ENCODE assay signal across 8 mouse cellular contexts in genomic region chr9:48834006-48834405, GRCm38 (mm10). TPM values are rescaled to one million over a fixed set of nuclear protein-coding genes. Genes with fewer than 3 reads are reported as not detected.
A peak's percentile ranks its signal among the peaks of the same experiment; 100 is the strongest.
DNase-seq lines count a peak whose midpoint lies in the region; ATAC-seq and TF ChIP-seq lines count a peak whose summit lies in the region.

No protein-coding gene starts in this region.

- no peak for ATAC-seq in forebrain, embryonic 14.5 days
- no peak for ATAC-seq in intestine, postnatal 0 days
- ATAC-seq in neural tube, embryonic 14.5 days (ENCODE audit: low read depth) = no peak
- ATAC-seq in monocyte, adult 5-6 weeks (replicated peaks; ENCODE audit: insufficient number of reproducible peaks, low FRiP score, low TSS enrichment, poor library complexity, severe bottlenecking) = no peak

- H3K27ac ChIP-seq in liver, adult 2 months (replicated peaks; ENCODE audit: insufficient read depth, low read depth, low read length) = no peak overlapping the region
- H3K27ac ChIP-seq in forebrain, embryonic 14.5 days (ENCODE audit: low read depth, low read length) = no peak overlapping the region
- no peak overlapping the region for H3K27ac ChIP-seq in intestine, postnatal 0 days (ENCODE audit: low read depth, low read length)
- H3K27ac ChIP-seq in neural tube, embryonic 14.5 days (ENCODE audit: low read depth, low read length) = no peak overlapping the region

- 35% methylated on average over 4 of the region's 4 CpGs for WGBS in liver, adult 2 months
- 22% methylated on average over 4 of the region's 4 CpGs for WGBS in forebrain, embryonic 14.5 days
- WGBS in intestine, postnatal 0 days = 40% methylated on average over 4 of the region's 4 CpGs
- 19% methylated on average over 4 of the region's 4 CpGs for WGBS in neural tube, embryonic 14.5 days

- H3K9ac ChIP-seq in liver, adult 2 months (ENCODE audit: low read depth, low read length) = peak overlapping the region; percentile 97; the same call in 1 of the 2 replicates
- no peak overlapping the region for H3K9ac ChIP-seq in forebrain, embryonic 14.5 days (ENCODE audit: low read length)
- H3K9ac ChIP-seq in intestine, postnatal 0 days (ENCODE audit: low read depth, low read length) = peak overlapping the region; percentile 69; the same call in 1 of the 2 replicates
- H3K9ac ChIP-seq in neural tube, embryonic 14.5 days (replicated peaks; ENCODE audit: low read depth, low read length) = no peak overlapping the region

- DNase-seq in liver, adult 2 months (ENCODE audit: extremely low read depth, low read depth, low spot score) = peak; percentile 25
- DNase-seq in liver = no peak
- no peak for DNase-seq in forebrain, embryonic 14.5 days (ENCODE audit: low spot score)
- DNase-seq in T-cell, adult 2 months (ENCODE audit: low spot score) = no peak
- DNase-seq in lung, postnatal 4 days = no peak

- peak overlapping the region; percentile 74; the same call in 1 of the 2 replicates for H3K4me3 ChIP-seq in liver, adult 2 months (ENCODE audit: insufficient read depth, low read depth, low read length)
- H3K4me3 ChIP-seq in forebrain, embryonic 14.5 days (ENCODE audit: low read depth, low read length) = peak overlapping the region; percentile 64; the same call in 1 of the 2 replicates
- H3K4me3 ChIP-seq in intestine, postnatal 0 days (ENCODE audit: low read depth, low read length) = peak overlapping the region; percentile 71
- H3K4me3 ChIP-seq in neural tube, embryonic 14.5 days (ENCODE audit: low read depth, low read length) = peak overlapping the region; percentile 67; the same call in 1 of the 2 replicates

- H3K4me1 ChIP-seq in liver, adult 2 months (ENCODE audit: control insufficient read depth, insufficient read depth, low read length) = peaks cover 11% of the 10 kb centered on the region
- peaks cover 16% of the 10 kb centered on the region; the same call in 1 of the 2 replicates for H3K4me1 ChIP-seq in forebrain, embryonic 14.5 days (ENCODE audit: control insufficient read depth, insufficient read depth, low read length)
- H3K4me1 ChIP-seq in intestine, postnatal 0 days (replicated peaks; ENCODE audit: control insufficient read depth, insufficient read depth, low read length) = no peaks in the 10 kb centered on the region
- peaks cover 22% of the 10 kb centered on the region; the same call in 1 of the 2 replicates for H3K4me1 ChIP-seq in neural tube, embryonic 14.5 days (ENCODE audit: control insufficient read depth, insufficient read depth, low read length)

- TF ChIP-seq CTCF in liver, adult 2 months (IDR thresholded peaks at IDR 0.05; ENCODE audit: low read depth, low read length) = no peak
- no peak for TF ChIP-seq CTCF in intestine, postnatal 0 days (IDR thresholded peaks at IDR 0.05; ENCODE audit: low read depth)

- peaks cover 48% of the 10 kb centered on the region for H3K79me2 ChIP-seq in liver, adult 2 months (ENCODE audit: control insufficient read depth, insufficient read depth, low read length)

- H3K4me2 ChIP-seq in forebrain, embryonic 14.5 days (ENCODE audit: low read length) = peak overlapping the region; percentile 100
- peak overlapping the region; percentile 90 for H3K4me2 ChIP-seq in intestine, postnatal 0 days (replicated peaks; ENCODE audit: low read depth)
- peak overlapping the region; percentile 98; the same call in 1 of the 2 replicates for H3K4me2 ChIP-seq in neural tube, embryonic 14.5 days (ENCODE audit: low read depth, low read length)

- no peaks in the 10 kb centered on the region for H3K27me3 ChIP-seq in liver, adult 2 months (ENCODE audit: control insufficient read depth, insufficient read depth, low read length)
- peaks cover 46% of the 10 kb centered on the region for H3K27me3 ChIP-seq in forebrain, embryonic 14.5 days (replicated peaks; ENCODE audit: control insufficient read depth, insufficient read depth, low read length)
- peaks cover 61% of the 10 kb centered on the region for H3K27me3 ChIP-seq in intestine, postnatal 0 days (replicated peaks; ENCODE audit: control insufficient read depth, insufficient read depth, low read length)
- 0 out of 2 replicates have a peak, but pooled peaks cover 2% of the 10 kb centered on the region for H3K27me3 ChIP-seq in neural tube, embryonic 14.5 days (ENCODE audit: control insufficient read depth, insufficient read depth, low read length)

- peaks cover 25% of the 10 kb centered on the region for H3K36me3 ChIP-seq in liver, adult 2 months (ENCODE audit: control insufficient read depth, insufficient read depth, low read length)
- no peaks in the 10 kb centered on the region for H3K36me3 ChIP-seq in forebrain, embryonic 14.5 days (ENCODE audit: control insufficient read depth, insufficient read depth, low read length)
- peaks cover 12% of the 10 kb centered on the region; the same call in 1 of the 2 replicates for H3K36me3 ChIP-seq in intestine, postnatal 0 days (ENCODE audit: control insufficient read depth, insufficient read depth)
- no peaks in the 10 kb centered on the region for H3K36me3 ChIP-seq in neural tube, embryonic 14.5 days (ENCODE audit: control insufficient read depth, insufficient read depth, low read length)

- no peak for TF ChIP-seq POLR2A in liver, adult 2 months (IDR thresholded peaks at IDR 0.05; ENCODE audit: extremely low read depth, insufficient read depth, low read length)

- no peaks in the 10 kb centered on the region for H3K9me3 ChIP-seq in forebrain, embryonic 14.5 days (replicated peaks; ENCODE audit: control insufficient read depth, low read length)
- no peaks in the 10 kb centered on the region for H3K9me3 ChIP-seq in intestine, postnatal 0 days (ENCODE audit: control insufficient read depth)
- no peaks in the 10 kb centered on the region for H3K9me3 ChIP-seq in neural tube, embryonic 14.5 days (ENCODE audit: control insufficient read depth, low read length)

RNA-seq across cellular contexts. Expression of gene Zbtb16, which starts 2.0 kb away (rescaled TPM):
- total RNA-seq in liver, adult 2 months (2014; rRNA removed) = 19.3 and 24.2 TPM in 2 replicates
- 5.3 and 7.2 TPM in 2 replicates for polyA plus RNA-seq in liver, adult 2 months (2012; rRNA removed)
- polyA plus RNA-seq in forebrain, embryonic 14.5 days (2014; fragmentation: Nextera tagmentation; extraction: Ambion mirVana) = 2.3 and 3.7 TPM in 2 replicates
- 0.61 and 0.91 TPM in 2 replicates for polyA plus RNA-seq in intestine, postnatal 0 days (2015; fragmentation: Nextera tagmentation; extraction: Ambion mirVana)
- polyA plus RNA-seq in neural tube, embryonic 14.5 days (2014; fragmentation: Nextera tagmentation; extraction: Ambion mirVana) = 8.9 and 12.0 TPM in 2 replicates
- total RNA-seq in monocyte, adult 5-6 weeks (2017) = 25.8 to 37.9 TPM (median 29.0 TPM) in 3 replicates

Comparison
In these comparisons a context has a peak if more than half of its experiments do, and no peak if none do; other contexts are left out.
1. H3K9ac ChIP-seq: peak in liver, adult 2 months (single experiment) and intestine, postnatal 0 days (single experiment); none in forebrain, embryonic 14.5 days (single experiment) and neural tube, embryonic 14.5 days (single experiment).
2. Peak in every context shown above with its lines, with median percentiles within 50 percentile points of each other: H3K4me3 ChIP-seq and H3K4me2 ChIP-seq.